Mouse (Mus musculus): ENCODE data around the gene Cisd3. TPM values are rescaled to one million over a fixed set of nuclear protein-coding genes. Genes with fewer than 3 reads are reported as not detected.

Gene Cisd3
- polyA plus RNA-seq, 1 experiment from 2014 or later, result 11.6 TPM

GRCm38 (mm10) chr11:97676050-97676754, 9.4 kb upstream of the Cisd3 start:
- Histone ChIP-seq H3K4me3 (no peak overlapping the region), H3K27ac (no peak overlapping the region), H3K27me3 (no peaks in the 10 kb centered on the region), H3K9ac (0 out of 2 replicates have a peak overlapping the region, but pooled peaks have one; percentile 4), H3K9me3 (no peaks in the 10 kb centered on the region), H3K36me3 (peaks cover 93% of the 10 kb centered on the region), H3K4me1 (peaks cover 6% of the 10 kb centered on the region; the same call in 1 of the 2 replicates), H3K4me2 (replicated peaks) (no peak overlapping the region)
- no peak for ATAC-seq (ENCODE audit: insufficient number of reproducible peaks, insufficient read depth, low FRiP score, low TSS enrichment)
- WGBS, result 87% methylated on average over 15 of the region's 15 CpGs

- no peak for ATAC-seq (ENCODE audit: insufficient number of reproducible peaks, insufficient read depth, low FRiP score, low TSS enrichment)
- Histone ChIP-seq H3K4me3 (no peak overlapping the region), H3K9ac (no peak overlapping the region), H3K4me2 (replicated peaks) (no peak overlapping the region), H3K27me3 (no peaks in the 10 kb centered on the region), H3K36me3 (peaks cover 93% of the 10 kb centered on the region), H3K4me1 (peaks cover 6% of the 10 kb centered on the region; the same call in 1 of the 2 replicates), H3K9me3 (no peaks in the 10 kb centered on the region), H3K27ac (no peak overlapping the region)
- 61% methylated on average over 15 of the region's 15 CpGs for WGBS
These were observed 8.2 kb upstream of the Cisd3 start for GRCm38 (mm10) chr11:97677381-97677780.

- H3K9me3 ChIP-seq, result no peaks in the 10 kb centered on the region
- H3K36me3 ChIP-seq, result peaks cover 93% of the 10 kb centered on the region
- H3K27me3 ChIP-seq, result no peaks in the 10 kb centered on the region
- H3K4me3 ChIP-seq, result no peak overlapping the region
- H3K27ac ChIP-seq, result no peak overlapping the region
- ATAC-seq (ENCODE audit: insufficient number of reproducible peaks, insufficient read depth, low FRiP score, low TSS enrichment), result no peak
- H3K9ac ChIP-seq, result no peak overlapping the region
- H3K4me1 ChIP-seq, result peaks cover 6% of the 10 kb centered on the region; the same call in 1 of the 2 replicates
- 57% methylated on average over 8 of the region's 8 CpGs for WGBS
- H3K4me2 ChIP-seq (replicated peaks), result no peak overlapping the region
These were observed 7.8 kb upstream of the Cisd3 start for GRCm38 (mm10) chr11:97677842-97678241.

- Histone ChIP-seq H3K4me1 (peaks cover 6% of the 10 kb centered on the region; the same call in 1 of the 2 replicates), H3K9ac (no peak overlapping the region), H3K9me3 (no peaks in the 10 kb centered on the region), H3K36me3 (peaks cover 88% of the 10 kb centered on the region), H3K4me2 (replicated peaks) (no peak overlapping the region), H3K27ac (no peak overlapping the region), H3K4me3 (no peak overlapping the region), H3K27me3 (no peaks in the 10 kb centered on the region)
- 78% methylated on average over 12 of the region's 15 CpGs for WGBS
- no peak for ATAC-seq (ENCODE audit: insufficient number of reproducible peaks, insufficient read depth, low FRiP score, low TSS enrichment)
These were observed 7.3 kb upstream of the Cisd3 start for GRCm38 (mm10) chr11:97678301-97678700.

GRCm38 (mm10) chr11:97680430-97680829, 5.2 kb upstream of the Cisd3 start:
- no peaks in the 10 kb centered on the region for H3K27me3 ChIP-seq
- H3K27ac ChIP-seq, result no peak overlapping the region
- no peak overlapping the region for H3K4me3 ChIP-seq
- no peak overlapping the region for H3K9ac ChIP-seq
- H3K36me3 ChIP-seq, result peaks cover 67% of the 10 kb centered on the region
- no peak for ATAC-seq (ENCODE audit: insufficient number of reproducible peaks, insufficient read depth, low FRiP score, low TSS enrichment)
- WGBS, result 81% methylated on average over 12 of the region's 12 CpGs
- no peaks in the 10 kb centered on the region for H3K9me3 ChIP-seq
- peaks cover 13% of the 10 kb centered on the region for H3K4me1 ChIP-seq
- H3K4me2 ChIP-seq (replicated peaks), result no peak overlapping the region

- Histone ChIP-seq H3K36me3 (peaks cover 48% of the 10 kb centered on the region), H3K4me3 (no peak overlapping the region), H3K27ac (no peak overlapping the region), H3K9ac (no peak overlapping the region), H3K4me1 (peaks cover 12% of the 10 kb centered on the region), H3K9me3 (no peaks in the 10 kb centered on the region), H3K4me2 (replicated peaks) (no peak overlapping the region), H3K27me3 (no peaks in the 10 kb centered on the region)
- no peak for ATAC-seq (ENCODE audit: insufficient number of reproducible peaks, insufficient read depth, low FRiP score, low TSS enrichment)
- WGBS, result 80% methylated on average over 6 of the region's 6 CpGs
These were observed 3.0 kb upstream of the Cisd3 start for GRCm38 (mm10) chr11:97682504-97683055.

GRCm38 (mm10) chr11:97684063-97684680, 1.5 kb upstream of the Cisd3 start:
- H3K27me3 ChIP-seq, result no peaks in the 10 kb centered on the region
- H3K36me3 ChIP-seq, result peaks cover 43% of the 10 kb centered on the region
- no peak overlapping the region for H3K4me2 ChIP-seq (replicated peaks)
- WGBS, result 85% methylated on average over 6 of the region's 6 CpGs
- no peak overlapping the region for H3K9ac ChIP-seq
- ATAC-seq (ENCODE audit: insufficient number of reproducible peaks, insufficient read depth, low FRiP score, low TSS enrichment), result no peak
- H3K9me3 ChIP-seq, result no peaks in the 10 kb centered on the region
- H3K27ac ChIP-seq, result no peak overlapping the region
- H3K4me1 ChIP-seq, result peaks cover 9% of the 10 kb centered on the region
- no peak overlapping the region for H3K4me3 ChIP-seq

GRCm38 (mm10) chr11:97684766-97685165, 860 bp upstream of the Cisd3 start:
- 0 out of 2 replicates have a peak overlapping the region, but pooled peaks have one; percentile 83 for H3K4me2 ChIP-seq (replicated peaks)
- 48% methylated on average over 7 of the region's 7 CpGs for WGBS
- H3K27ac ChIP-seq, result no peak overlapping the region
- H3K27me3 ChIP-seq, result no peaks in the 10 kb centered on the region
- no peak for ATAC-seq (ENCODE audit: insufficient number of reproducible peaks, insufficient read depth, low FRiP score, low TSS enrichment)
- H3K4me1 ChIP-seq, result peaks cover 9% of the 10 kb centered on the region
- peaks cover 42% of the 10 kb centered on the region for H3K36me3 ChIP-seq
- no peaks in the 10 kb centered on the region for H3K9me3 ChIP-seq
- H3K4me3 ChIP-seq, result 0 out of 2 replicates have a peak overlapping the region, but pooled peaks have one; percentile 38
- H3K9ac ChIP-seq, result no peak overlapping the region

GRCm38 (mm10) chr11:97686322-97686908, 789 bp downstream of the Cisd3 start:
- Histone ChIP-seq H3K9ac (0 out of 2 replicates have a peak overlapping the region, but pooled peaks have one; percentile 12), H3K4me2 (replicated peaks) (peak overlapping the region; percentile 83), H3K4me3 (peak overlapping the region; percentile 38; the same call in 1 of the 2 replicates), H3K4me1 (peaks cover 9% of the 10 kb centered on the region), H3K27ac (no peak overlapping the region), H3K36me3 (peaks cover 45% of the 10 kb centered on the region), H3K27me3 (no peaks in the 10 kb centered on the region), H3K9me3 (no peaks in the 10 kb centered on the region)
- ATAC-seq (ENCODE audit: insufficient number of reproducible peaks, insufficient read depth, low FRiP score, low TSS enrichment), result no peak
- 73% methylated on average over 11 of the region's 11 CpGs for WGBS

GRCm38 (mm10) chr11:97687061-97687460, 1.4 kb downstream of the Cisd3 start:
- Histone ChIP-seq H3K4me2 (replicated peaks) (no peak overlapping the region), H3K9ac (no peak overlapping the region), H3K27ac (no peak overlapping the region), H3K27me3 (no peaks in the 10 kb centered on the region), H3K4me1 (peaks cover 9% of the 10 kb centered on the region), H3K4me3 (no peak overlapping the region), H3K9me3 (no peaks in the 10 kb centered on the region), H3K36me3 (peaks cover 45% of the 10 kb centered on the region)
- 87% methylated on average over 3 of the region's 3 CpGs for WGBS
- ATAC-seq (ENCODE audit: insufficient number of reproducible peaks, insufficient read depth, low FRiP score, low TSS enrichment), result no peak

GRCm38 (mm10) chr11:97689861-97690260, 4.2 kb downstream of the Cisd3 start:
- WGBS, result 26% methylated on average over 10 of the region's 10 CpGs
- Histone ChIP-seq H3K27ac (no peak overlapping the region), H3K27me3 (no peaks in the 10 kb centered on the region), H3K9ac (no peak overlapping the region), H3K36me3 (peaks cover 53% of the 10 kb centered on the region), H3K4me1 (peaks cover 17% of the 10 kb centered on the region), H3K9me3 (no peaks in the 10 kb centered on the region), H3K4me2 (replicated peaks) (no peak overlapping the region), H3K4me3 (no peak overlapping the region)
- ATAC-seq (ENCODE audit: insufficient number of reproducible peaks, insufficient read depth, low FRiP score, low TSS enrichment), result no peak

Measured in embryonic facial prominence, embryonic 12.5 days (tissue).